Comparison of ENCODE assay signal across 10 mouse cellular contexts in genomic region chr6:108710667-108711066, GRCm38 (mm10). TPM values are rescaled to one million over a fixed set of nuclear protein-coding genes. Genes with fewer than 3 reads are reported as not detected.
DNase-seq lines count a peak whose midpoint lies in the region; ATAC-seq and TF ChIP-seq lines count a peak whose summit lies in the region.
"Had no signal": no experiment of that assay in that cellular context is flagged by ENCODE, and none has a peak within 500 bp of the region (broad histone marks: within the 10 kb centered on the region; RNA-seq: fewer than 3 reads in every experiment).

No protein-coding gene starts in this region.

- ATAC-seq in liver, embryonic 14.5 days (ENCODE audit: insufficient read depth): no peak
- ATAC-seq in inflammation-experienced regulatory T-cells, adult 6 months: no peak

- DNase-seq in cerebellum, adult 9-11 months: peak; percentile 12
- no peak for DNase-seq in cerebellum, postnatal 4 days (ENCODE audit: low spot score in 2 of 2)
- DNase-seq in liver, embryonic 14.5 days (ENCODE audit: low read depth in 3 of 3, low spot score in 3 of 3): no peak
- DNase-seq in liver: no peak
- peak; percentile 27 for DNase-seq in CD4-positive helper T cell, adult 2 months (ENCODE audit: low read depth, low spot score)
- DNase-seq in yolk sac, embryonic 10.5 days (ENCODE audit: low spot score): no peak

- TF ChIP-seq EP300 in liver, embryonic 14.5 days (IDR thresholded peaks at IDR 0.05; ENCODE audit: low read depth): no peak

- no peaks in the 10 kb centered on the region for H3K36me3 ChIP-seq in liver, embryonic 14.5 days (replicated peaks; ENCODE audit: control insufficient read depth, insufficient read depth, low read depth)
- H3K36me3 ChIP-seq: hindbrain, embryonic 12.5 days had no signal

- peaks cover 9% of the 10 kb centered on the region for H3K27me3 ChIP-seq in liver, embryonic 14.5 days (ENCODE audit: control insufficient read depth, insufficient read depth, low read length)

- H3K4me1 ChIP-seq in liver, embryonic 14.5 days (replicated peaks; ENCODE audit: control insufficient read depth in 2 of 2, insufficient read depth in 2 of 2, low read length in 1 of 2): peaks cover 0 to 6% of the 10 kb centered on the region in 2 experiments; a peak in 2 of 4 replicates
- peaks cover 2% of the 10 kb centered on the region; the same call in 1 of the 2 replicates for H3K4me1 ChIP-seq in cortical plate, adult 2 months (ENCODE audit: control insufficient read depth, insufficient read depth, low read length)

- no peak for TF ChIP-seq POLR2A in cortical plate, adult 2 months (IDR thresholded peaks at IDR 0.05; ENCODE audit: extremely low read depth, insufficient read depth, low read length)

- WGBS in liver, embryonic 14.5 days (ENCODE audit: insufficient replicate concordance): 54% methylated on average over 3 of the region's 3 CpGs

- TF ChIP-seq CTCF in liver, embryonic 14.5 days (IDR thresholded peaks at IDR 0.05; ENCODE audit: low read depth): peak; percentile 27; the same call in 1 of the 2 replicates
- TF ChIP-seq CTCF in cortical plate, adult 2 months (IDR thresholded peaks at IDR 0.05; ENCODE audit: extremely low read depth, insufficient read depth, low read length): peak; percentile 25; the same call in 1 of the 2 replicates

- no peak overlapping the region for H3K9ac ChIP-seq in liver, embryonic 14.5 days (replicated peaks)
- H3K9ac ChIP-seq: hindbrain, embryonic 12.5 days had no signal

- no peak overlapping the region for H3K4me2 ChIP-seq in liver, embryonic 14.5 days (ENCODE audit: low read depth)

- H3K27ac ChIP-seq in liver, embryonic 14.5 days: no peak overlapping the region
- H3K27ac ChIP-seq in cortical plate, adult 2 months (ENCODE audit: insufficient read depth, low read length): no peak overlapping the region
- H3K27ac ChIP-seq: hindbrain, embryonic 12.5 days had no signal

- H3K9me3 ChIP-seq in liver, embryonic 14.5 days (ENCODE audit: control insufficient read depth, low read length): no peaks in the 10 kb centered on the region
- H3K9me3 ChIP-seq: hindbrain, embryonic 12.5 days; megakaryocyte, embryonic 14.5 days had no signal

- no peak overlapping the region for H3K4me3 ChIP-seq in liver, embryonic 14.5 days (ENCODE audit: insufficient read depth in 1 of 2, low read depth in 2 of 2, low read length in 2 of 2)
- H3K4me3 ChIP-seq in cortical plate, adult 2 months (ENCODE audit: insufficient read depth, low read length): no peak overlapping the region
- H3K4me3 ChIP-seq: megakaryocyte, embryonic 14.5 days had no signal

RNA-seq across cellular contexts. Expression of gene Bhlhe40, which starts 50.2 kb away (rescaled TPM):
- 2.1 and 2.3 TPM in 2 replicates for polyA plus RNA-seq in liver, embryonic 14.5 days (2012; rRNA removed)
- 5.2 and 5.3 TPM in 2 replicates for polyA plus RNA-seq in liver, embryonic 14.5 days (2014; fragmentation: Nextera tagmentation; extraction: Ambion mirVana)
- 52.8 and 56.4 TPM in 2 replicates for polyA plus RNA-seq in cortical plate, adult 2 months (2012; rRNA removed)
- 100 to 1,000 TPM in 2 of 3 experiments, 10 to 100 TPM in 1; 98.8 to 258 (median 129) TPM for polyA plus RNA-seq in inflammation-experienced regulatory T-cells, adult 6 months (2017; shearing (Covaris generic))

Comparison
In these comparisons a context has a peak if more than half of its experiments do, and no peak if none do; other contexts are left out.
1. DNase-seq: peak in cerebellum, adult 9-11 months (single experiment) and CD4-positive helper T cell, adult 2 months (single experiment); none in cerebellum, postnatal 4 days (0 of 2), liver, embryonic 14.5 days (0 of 3), liver (single experiment) and yolk sac, embryonic 10.5 days (single experiment).